Mouse (Mus musculus): ENCODE data around the gene Olfr585. TPM values are rescaled to one million over a fixed set of nuclear protein-coding genes. Genes with fewer than 3 reads are reported as not detected.

Gene Olfr585
- total RNA-seq (2022) = not detected

GRCm38 (mm10) chr7:103097420-103097819 lies at the start of gene Olfr585:
Gene Olfr585 (plus strand): TSS chr7:103097720.
- no peak for DNase-seq (ENCODE audit: low spot score in 2 of 2)

- DNase-seq (ENCODE audit: low spot score in 2 of 2) = no peak
These were observed 46.5 kb upstream of the Olfr585 start, which contains the start of gene Olfr583 for GRCm38 (mm10) chr7:103051000-103051399. Gene Olfr583 (plus strand): TSS chr7:103051300.

GRCm38 (mm10) chr7:103081585-103081984 lies 15.9 kb upstream of the Olfr585 start, which contains the start of gene Olfr584:
Gene Olfr584 (plus strand): TSS chr7:103081885.
- DNase-seq (ENCODE audit: low spot score in 2 of 2) = no peak

DNA sequence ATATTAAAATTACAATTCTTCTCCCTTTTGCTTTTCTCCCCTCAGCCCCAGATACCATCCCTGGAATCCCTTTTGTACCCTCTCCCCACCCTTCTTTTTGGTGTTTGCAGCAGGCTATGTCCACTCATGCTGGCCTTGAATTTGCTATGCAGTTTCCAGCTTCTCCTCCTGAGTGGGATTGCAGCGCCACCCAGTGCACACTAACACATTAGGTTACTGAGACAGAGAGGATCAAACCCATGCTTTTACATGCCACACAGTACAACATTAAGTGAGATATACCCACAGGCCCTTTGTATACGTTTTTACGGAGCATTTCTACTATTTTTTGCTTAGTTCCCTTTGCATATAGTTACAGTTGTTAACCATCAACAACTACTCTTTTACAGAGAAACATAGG lies 21.9 kb downstream of the Olfr585 start:
- no peak for DNase-seq (ENCODE audit: low spot score in 2 of 2)

DNA sequence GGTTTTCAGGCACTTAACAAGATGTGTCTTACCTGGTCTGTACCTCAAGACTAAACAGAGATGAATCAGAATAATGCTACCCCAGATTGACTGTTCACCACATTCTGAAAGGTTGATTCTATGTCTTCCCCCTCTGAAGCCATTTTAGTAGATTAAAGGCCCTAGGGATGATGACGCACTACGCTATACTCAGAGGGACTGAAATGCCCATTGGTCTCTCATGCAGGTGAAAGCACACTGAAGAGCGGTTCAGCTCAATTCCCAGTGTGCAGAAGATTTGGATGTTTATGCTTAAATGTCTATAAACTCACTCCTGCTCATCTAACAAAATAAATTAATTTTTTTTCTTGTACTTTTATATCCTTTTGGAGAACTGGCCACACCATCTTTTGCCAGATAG lies 28.0 kb downstream of the Olfr585 start, which contains the start of gene Olfr586:
Gene Olfr586 (minus strand): TSS at position 101 of the 400 bp plus-strand sequence.
- DNase-seq (ENCODE audit: low spot score in 2 of 2) = no peak

- DNase-seq (ENCODE audit: low spot score in 2 of 2) = no peak
These were observed 43.1 kb downstream of the Olfr585 start, which contains the start of gene Olfr588-ps1 for GRCm38 (mm10) chr7:103140579-103140978. Gene Olfr588-ps1 (plus strand): TSS chr7:103140879.

Other genes with a start within 250 kb of the Olfr585 start
- gene Olfr566, start 239.0 kb upstream of the Olfr585 start, total RNA-seq (2022) = not detected
- not detected for gene Olfr568, start 220.6 kb upstream of the Olfr585 start, total RNA-seq (2022)
- gene Olfr569, start 206.8 kb upstream of the Olfr585 start, total RNA-seq (2022) = not detected
- not detected for gene Olfr570, start 203.1 kb upstream of the Olfr585 start, total RNA-seq (2022)
- gene Olfr571, start 180.2 kb upstream of the Olfr585 start, total RNA-seq (2022) = not detected
- not detected for gene Olfr572, start 173.3 kb upstream of the Olfr585 start, total RNA-seq (2022)
- gene Olfr573-ps1, start 155.1 kb upstream of the Olfr585 start, total RNA-seq (2022) = not detected
- gene Olfr574, start 149.3 kb upstream of the Olfr585 start, total RNA-seq (2022) = not detected
- not detected for gene Olfr575, start 138.9 kb upstream of the Olfr585 start, total RNA-seq (2022)
- gene Olfr576, start 135.1 kb upstream of the Olfr585 start, total RNA-seq (2022) = not detected
- not detected for gene Olfr577, start 121.8 kb upstream of the Olfr585 start, total RNA-seq (2022)
- not detected for gene Olfr578, start 108.4 kb upstream of the Olfr585 start, total RNA-seq (2022)
- not detected for gene Olfr582, start 59.7 kb upstream of the Olfr585 start, total RNA-seq (2022)
- gene Olfr583, start 46.4 kb upstream of the Olfr585 start, total RNA-seq (2022) = not detected
- not detected for gene Olfr584, start 15.8 kb upstream of the Olfr585 start, total RNA-seq (2022)
- gene Olfr586, start 27.9 kb downstream of the Olfr585 start, total RNA-seq (2022) = not detected
- gene Olfr588-ps1, start 43.2 kb downstream of the Olfr585 start, total RNA-seq (2022) = not detected
- gene Olfr589, start 58.6 kb downstream of the Olfr585 start, total RNA-seq (2022) = not detected
- gene Olfr591, start 80.6 kb downstream of the Olfr585 start, total RNA-seq (2022) = not detected
- gene Olfr592, start 87.1 kb downstream of the Olfr585 start, total RNA-seq (2022) = not detected
- not detected for gene Olfr593, start 114.1 kb downstream of the Olfr585 start, total RNA-seq (2022)
- not detected for gene Olfr594, start 119.3 kb downstream of the Olfr585 start, total RNA-seq (2022)
- not detected for gene Usp17ld, start 154.8 kb downstream of the Olfr585 start, total RNA-seq (2022)
- gene Olfr596, start 207.9 kb downstream of the Olfr585 start, total RNA-seq (2022) = not detected
- gene Olfr597, start 218.6 kb downstream of the Olfr585 start, total RNA-seq (2022) = not detected
- gene Olfr598, start 225.8 kb downstream of the Olfr585 start, total RNA-seq (2022) = not detected
- not detected for gene Olfr599, start 238.2 kb downstream of the Olfr585 start, total RNA-seq (2022)